Mouse (Mus musculus): ENCODE data around the gene Socs4.

DNA sequence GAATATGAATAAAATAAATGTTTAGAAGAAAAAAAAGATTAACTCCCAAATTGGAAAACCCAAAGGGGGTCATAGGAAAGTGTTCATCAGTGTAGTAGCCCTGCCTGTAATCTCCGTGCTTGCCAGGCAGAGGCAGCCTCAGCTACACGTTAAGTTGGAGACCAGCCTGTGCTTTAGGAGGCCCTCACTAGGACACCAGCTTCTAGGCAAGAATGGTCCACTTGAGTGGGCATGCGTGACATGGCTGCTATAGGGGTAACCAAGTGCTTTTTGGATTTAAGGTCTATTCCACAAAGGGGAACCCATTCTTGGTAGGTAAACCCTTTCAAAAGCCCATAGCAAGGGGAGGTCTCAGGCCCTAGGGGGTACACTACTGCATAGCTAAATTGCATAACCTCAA, 1.3 kb upstream of the Socs4 start:
- TF ChIP-seq HCFC1 (IDR thresholded peaks at IDR 0.05; ENCODE audit: low read depth, low read length) (no peak), MXI1 (IDR thresholded peaks at IDR 0.05; ENCODE audit: low read depth, low read length) (no peak), KAT2A (IDR thresholded peaks at IDR 0.05; ENCODE audit: insufficient replicate concordance, low read length) (no peak), CTCF (conservative IDR thresholded peaks at IDR 0.05 in 1 of 2, IDR thresholded peaks at IDR 0.05 in 1 of 2; ENCODE audit: low read depth in 2 of 2, low read length in 2 of 2) (peak in 1 of 2 experiments; percentile 55; a peak in 2 of 4 replicates)
